Mouse (Mus musculus) liver, adult 2 months (tissue): ENCODE measurements at regions not wholly inside any gene's neighbourhood (a gene's known extent, or its start where the extent isn't known, plus 50 kb on each side); places are given as distances from the start of the nearest gene placed in this dataset.

Experiments
- DNase-seq: peaks from one replicate; pipeline ENCODE4 v3.0.0-alpha.2; 2011; ENCODE audit warnings: low read depth, low spot score; ENCODE audit errors: extremely low read depth
- H3K27ac ChIP-seq: fragments of 200-500 bp; replicated peaks from 2 replicates; pipeline ENCODE4 v1.5.1; 2012; ENCODE audit warnings: low read depth, mild to moderate bottlenecking, control low read depth, inconsistent platforms, low read length; ENCODE audit not compliant: insufficient read depth
- H3K27me3 ChIP-seq: fragments of 200-500 bp; 2 replicates; pipeline ENCODE4 v1.6.1; 2012; ENCODE audit warnings: mild to moderate bottlenecking, moderate library complexity, low read length, inconsistent platforms; ENCODE audit not compliant: control insufficient read depth, insufficient read depth
- H3K36me3 ChIP-seq: fragments of 200-500 bp; 2 replicates; pipeline ENCODE4 v1.6.1; 2012; ENCODE audit warnings: low read length, inconsistent platforms; ENCODE audit not compliant: control insufficient read depth, insufficient read depth
- H3K4me1 ChIP-seq: fragments of 200-500 bp; 2 replicates; pipeline ENCODE4 v1.6.1; 2011; ENCODE audit warnings: low read length; ENCODE audit not compliant: control insufficient read depth, insufficient read depth
- H3K4me3 ChIP-seq: fragments of 200-500 bp; 2 replicates; pipeline ENCODE4 v1.5.1; 2011; ENCODE audit warnings: low read depth, mild to moderate bottlenecking, control low read depth, low read length, moderate library complexity; ENCODE audit not compliant: insufficient read depth
- H3K79me2 ChIP-seq: fragments of 200-500 bp; 2 replicates; pipeline ENCODE4 v1.6.1; 2012; ENCODE audit warnings: inconsistent platforms, mild to moderate bottlenecking, low read length, moderate library complexity; ENCODE audit not compliant: control insufficient read depth, insufficient read depth
- H3K9ac ChIP-seq: fragments of 200-500 bp; 2 replicates; pipeline ENCODE4 v1.6.1; 2012; ENCODE audit warnings: low read depth, mild to moderate bottlenecking, control low read depth, inconsistent platforms, low read length
- CTCF ChIP-seq: fragments of 200-500 bp; IDR thresholded peaks from 2 replicates; pipeline ENCODE4 v1.5.1; 2011; ENCODE audit warnings: low read depth, low read length, control low read depth
- POLR2A ChIP-seq: fragments of 200-500 bp; IDR thresholded peaks from 2 replicates; pipeline ENCODE4 v1.6.1; 2011; ENCODE audit warnings: low read length, control low read depth; ENCODE audit not compliant: insufficient read depth; ENCODE audit errors: extremely low read depth
- WGBS: fragments of 180-500 bp; shearing (Covaris S2); methylation state at CpG from one replicate; pipeline ENCODE4 v1.1.7; 2018; 5-methylcytosine and 5-hydroxymethylcytosine counted together

GRCm38 (mm10) chr1:41810318-41810964, 885.1 kb upstream of the Pou3f3 start:
- Histone ChIP-seq H3K9ac (no peak overlapping the region), H3K79me2 (no peaks in the 10 kb centered on the region), H3K27ac (no peak overlapping the region), H3K27me3 (no peaks in the 10 kb centered on the region), H3K4me3 (no peak overlapping the region), H3K36me3 (no peaks in the 10 kb centered on the region), H3K4me1 (no peaks in the 10 kb centered on the region)
- TF ChIP-seq CTCF = peak; percentile 53
- TF ChIP-seq POLR2A = no peak
- peak; percentile 3 for DNase-seq
- 21% methylated on average over 9 of the region's 9 CpGs for WGBS

GRCm38 (mm10) chr1:41811130-41811529, 884.4 kb upstream of the Pou3f3 start:
- Histone ChIP-seq H3K4me3 (no peak overlapping the region), H3K9ac (no peak overlapping the region), H3K79me2 (no peaks in the 10 kb centered on the region), H3K27ac (no peak overlapping the region), H3K36me3 (no peaks in the 10 kb centered on the region), H3K27me3 (no peaks in the 10 kb centered on the region), H3K4me1 (no peaks in the 10 kb centered on the region)
- WGBS = 80% methylated on average over 3 of the region's 3 CpGs
- no peak for TF ChIP-seq POLR2A
- TF ChIP-seq CTCF = no peak
- no peak for DNase-seq

GRCm38 (mm10) chr1:41812071-41812470, 883.5 kb upstream of the Pou3f3 start:
- no peak overlapping the region for H3K4me3 ChIP-seq
- DNase-seq = no peak
- H3K4me1 ChIP-seq = no peaks in the 10 kb centered on the region
- H3K27ac ChIP-seq = no peak overlapping the region
- H3K36me3 ChIP-seq = no peaks in the 10 kb centered on the region
- H3K79me2 ChIP-seq = no peaks in the 10 kb centered on the region
- 77% methylated on average over 7 of the region's 7 CpGs for WGBS
- no peak overlapping the region for H3K9ac ChIP-seq
- no peak for TF ChIP-seq POLR2A
- no peak for TF ChIP-seq CTCF
- H3K27me3 ChIP-seq = no peaks in the 10 kb centered on the region

- Histone ChIP-seq H3K4me3 (no peak overlapping the region), H3K27ac (no peak overlapping the region), H3K36me3 (no peaks in the 10 kb centered on the region), H3K4me1 (no peaks in the 10 kb centered on the region), H3K79me2 (no peaks in the 10 kb centered on the region), H3K27me3 (no peaks in the 10 kb centered on the region), H3K9ac (no peak overlapping the region)
- TF ChIP-seq CTCF (no peak), POLR2A (no peak)
- no peak for DNase-seq
- WGBS = 74% methylated on average over 10 of the region's 10 CpGs
These were observed 881.2 kb upstream of the Pou3f3 start for GRCm38 (mm10) chr1:41814032-41815005.

GRCm38 (mm10) chr1:41815021-41815420, 880.5 kb upstream of the Pou3f3 start:
- H3K36me3 ChIP-seq = no peaks in the 10 kb centered on the region
- no peak overlapping the region for H3K27ac ChIP-seq
- no peak overlapping the region for H3K9ac ChIP-seq
- H3K4me1 ChIP-seq = no peaks in the 10 kb centered on the region
- no peak for DNase-seq
- no peak overlapping the region for H3K4me3 ChIP-seq
- no peaks in the 10 kb centered on the region for H3K27me3 ChIP-seq
- TF ChIP-seq POLR2A (no peak), CTCF (no peak)
- H3K79me2 ChIP-seq = no peaks in the 10 kb centered on the region
- WGBS = 68% methylated on average over 4 of the region's 4 CpGs
